Mouse (Mus musculus) urinary bladder, postnatal 4 days (tissue): ENCODE measurements around the gene Ifit3b.
"Not testable (repeated sequence)": the region's sequence is repeated elsewhere in the genome, so short reads cannot be mapped to it uniquely, and the experiment has no call there.

Experiments used
- DNase-seq, 2 experiments: peaks; one replicate each; pipeline ENCODE4 v3.0.0; 2021 to 2022; ENCODE audit warnings: low spot score in 2 of 2

The Ifit3b gene

GRCm38 (mm10) chr19:34607237-34608051 is at the start of gene Ifit3b:
Gene Ifit3b (plus strand): TSS chr19:34607970.
- DNase-seq = not testable (repeated sequence)

DNA sequence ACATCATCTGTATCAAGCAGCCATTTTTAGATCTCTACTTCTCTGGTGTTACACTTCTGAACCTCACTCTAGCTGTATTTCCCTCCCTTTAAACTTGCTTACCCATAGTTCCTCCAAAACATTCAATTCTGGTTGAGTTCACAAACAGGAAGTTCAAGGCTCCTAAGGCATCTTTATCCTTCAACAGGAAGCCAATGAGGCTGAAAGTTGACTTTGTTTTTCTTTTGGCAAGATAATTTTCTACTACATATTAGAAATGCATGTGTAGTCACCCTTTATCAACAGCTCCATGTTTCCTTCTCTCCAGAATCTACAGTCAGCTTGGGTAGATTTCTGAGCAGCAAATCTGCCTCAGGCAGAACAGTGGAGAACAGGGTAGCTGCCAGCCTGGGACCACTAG is 45.2 kb upstream of the Ifit3b start:
- no peak for DNase-seq

DNA sequence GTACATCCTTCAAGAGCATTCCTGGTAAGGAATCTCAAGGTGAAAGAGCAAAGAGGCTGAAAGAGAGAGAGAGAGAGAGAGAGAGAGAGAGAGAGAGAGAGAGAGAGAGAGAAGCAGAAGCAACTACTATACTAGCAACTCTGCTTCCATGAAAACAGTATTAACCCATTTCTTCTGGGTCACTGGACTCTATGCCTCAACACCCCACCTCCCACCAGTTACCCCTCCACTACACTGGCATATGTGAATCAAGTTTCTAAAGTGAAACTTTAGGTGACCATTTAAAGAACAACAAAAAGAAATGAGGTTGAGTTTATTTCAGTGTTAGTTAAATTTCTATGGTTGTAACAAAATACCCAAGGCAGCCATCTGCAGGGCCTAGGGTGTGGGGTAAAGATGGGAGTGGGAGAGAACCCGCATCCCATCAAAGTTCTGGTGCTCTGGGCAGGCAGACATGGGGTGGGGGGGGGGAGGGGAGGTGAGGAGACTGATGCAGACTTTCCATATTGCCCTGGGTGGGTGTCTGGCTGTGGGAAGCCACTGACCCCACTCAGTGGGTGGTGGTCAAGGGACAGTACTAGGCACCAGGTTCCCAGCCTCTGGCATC is 41.5 kb upstream of the Ifit3b start:
- DNase-seq = no peak

DNA sequence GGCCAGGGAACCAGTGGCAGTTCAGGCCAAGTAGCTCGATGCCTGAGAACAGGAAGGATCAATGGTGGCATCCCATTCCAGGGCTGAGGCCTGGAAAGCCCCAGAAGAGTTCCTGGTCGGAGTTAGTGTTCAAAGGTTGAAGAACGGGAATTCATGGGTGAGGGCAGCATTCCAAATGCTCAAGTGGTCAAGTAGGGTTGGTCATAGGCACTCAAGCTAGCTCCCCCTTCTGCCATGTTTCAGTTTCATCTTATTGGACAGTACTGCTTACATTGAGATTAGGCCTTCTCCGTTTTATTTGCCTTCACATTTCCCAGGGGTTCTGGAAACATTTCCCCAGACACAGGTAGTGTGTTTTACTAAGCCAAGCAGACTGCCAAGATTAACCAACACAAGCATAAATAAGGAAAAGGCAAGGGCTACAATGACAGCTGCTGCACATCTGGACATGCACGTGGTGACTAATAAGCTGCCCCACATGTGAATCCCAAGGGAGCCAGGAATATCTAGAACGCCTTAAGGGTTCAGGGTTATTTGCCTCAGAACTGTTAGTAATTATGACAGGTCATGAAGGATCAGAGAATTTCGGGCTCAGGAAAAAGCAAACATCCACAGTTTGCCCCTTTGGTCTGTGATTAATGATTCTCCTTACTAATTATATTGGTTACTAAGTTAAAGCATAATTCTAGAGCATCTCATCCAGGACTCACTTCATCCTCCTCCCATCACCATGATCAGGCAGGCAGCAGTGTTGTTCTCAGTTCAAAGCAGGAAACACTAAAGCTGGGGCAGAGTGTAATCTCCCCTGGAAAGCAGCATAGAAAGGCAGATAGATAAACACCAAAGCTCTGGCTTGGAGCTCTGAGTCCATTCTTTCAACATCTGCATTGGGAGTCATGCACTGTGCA is 38.5 kb upstream of the Ifit3b start:
- no peak for DNase-seq

DNA sequence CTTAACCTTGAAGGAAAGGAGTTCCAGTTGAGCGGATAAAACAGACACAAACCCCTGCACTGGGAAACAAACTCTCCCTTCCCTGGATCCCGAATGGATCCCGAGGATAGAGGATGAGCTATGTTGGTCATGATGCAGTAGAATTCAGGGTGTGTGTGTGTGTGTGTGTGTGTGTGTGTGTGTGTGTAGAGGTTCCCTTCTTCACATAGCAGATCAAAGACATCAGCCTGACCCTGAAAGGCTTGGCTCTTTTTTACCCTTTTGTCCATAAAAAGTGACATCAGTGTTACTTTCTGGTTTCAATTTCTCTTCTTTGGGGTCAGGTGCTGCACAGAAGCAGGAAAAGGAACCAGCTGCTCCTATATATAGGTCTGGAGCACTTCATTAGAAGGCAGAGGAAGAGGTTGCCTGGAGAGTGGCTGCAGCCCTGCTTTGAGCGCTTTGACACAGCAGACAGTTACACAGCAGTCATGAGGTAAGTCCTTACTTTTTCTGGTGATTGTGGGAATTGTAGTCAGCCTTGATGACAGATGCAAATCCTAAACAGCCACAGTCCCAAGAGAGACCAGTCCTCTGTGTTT is 37.8 kb upstream of the Ifit3b start:
- no peak for DNase-seq

GRCm38 (mm10) chr19:34571080-34571479 is 36.7 kb upstream of the Ifit3b start:
- no peak for DNase-seq

DNA sequence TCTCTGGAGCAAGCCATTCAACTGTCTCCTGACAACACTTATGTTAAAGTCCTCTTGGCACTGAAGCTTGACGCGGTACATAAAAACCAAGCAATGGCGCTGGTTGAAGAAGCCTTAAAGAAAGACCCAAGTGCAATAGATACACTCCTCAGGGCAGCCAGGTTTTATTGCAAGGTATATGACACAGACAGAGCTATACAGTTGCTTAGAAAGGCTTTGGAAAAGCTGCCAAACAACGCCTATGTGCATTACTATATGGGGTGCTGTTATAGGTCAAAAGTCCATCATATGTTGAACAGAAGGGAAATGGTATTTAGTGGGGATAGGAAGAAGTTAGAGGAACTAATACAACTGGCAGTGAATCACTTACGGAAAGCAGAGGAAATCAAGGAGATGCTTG is 34.1 kb upstream of the Ifit3b start:
- no peak for DNase-seq

DNA sequence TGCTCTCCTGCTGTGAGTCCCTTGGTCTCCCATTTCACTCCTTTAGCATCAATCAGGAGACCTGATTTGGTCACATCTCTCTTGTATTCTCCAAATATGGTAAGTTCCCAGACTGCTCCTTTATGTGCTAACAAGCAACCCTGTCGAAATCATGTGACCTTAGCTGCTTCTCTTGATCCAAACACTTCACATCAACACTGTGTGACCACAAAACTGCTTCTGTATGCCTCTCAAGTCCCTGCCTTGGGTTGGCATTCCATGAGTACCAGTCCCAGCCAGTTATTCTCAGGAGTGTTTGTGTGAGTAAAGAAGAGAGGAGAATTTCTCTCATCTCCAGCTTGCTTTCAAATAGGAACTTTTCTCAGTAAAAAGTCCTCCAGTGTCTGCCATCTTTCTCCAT is 30.6 kb upstream of the Ifit3b start:
- DNase-seq = no peak

- DNase-seq = not testable (repeated sequence)
These were observed 25.1 kb upstream of the Ifit3b start for GRCm38 (mm10) chr19:34582696-34583095.

DNA sequence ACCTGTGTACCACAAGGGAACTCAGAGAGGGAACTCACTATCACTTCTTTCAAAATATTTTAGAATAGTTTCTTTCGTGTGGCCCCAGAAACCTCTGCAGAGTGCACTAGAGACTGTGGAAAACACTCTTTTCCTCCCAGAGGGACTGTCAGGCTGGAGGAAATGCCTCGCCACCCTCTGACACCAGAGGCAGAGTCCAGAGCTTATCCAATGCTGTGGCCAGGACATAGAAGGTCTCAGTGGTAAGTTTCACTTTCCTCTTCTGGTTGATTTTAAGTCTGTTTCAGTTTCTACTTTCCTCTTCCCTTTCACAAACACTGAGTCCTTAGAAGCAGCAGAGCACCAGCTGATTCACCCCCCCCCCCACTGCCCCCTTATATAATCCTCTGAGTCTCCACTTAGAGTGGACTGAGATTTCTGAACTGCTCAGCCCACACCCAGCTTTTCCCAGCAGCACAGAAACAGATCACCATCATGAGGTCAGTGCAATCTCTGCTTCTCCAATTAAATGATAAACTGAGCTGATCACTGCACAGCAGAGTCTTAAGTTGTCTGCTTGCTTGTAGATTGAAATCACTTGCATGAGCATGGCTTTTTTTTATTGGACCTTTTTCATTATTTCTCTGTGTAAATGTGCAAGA is 24.5 kb upstream of the Ifit3b start, which contains the start of gene Ifit3:
TSS of gene Ifit3 (plus strand) at position 406 of the 641 bp plus-strand sequence.
- not testable (repeated sequence) for DNase-seq

- not testable (repeated sequence) for DNase-seq
These were observed 21.9 kb upstream of the Ifit3b start for GRCm38 (mm10) chr19:34585740-34586458.

- DNase-seq = not testable (repeated sequence)
These were observed 19.7 kb upstream of the Ifit3b start for GRCm38 (mm10) chr19:34587898-34588692.

- no peak for DNase-seq
These were observed 18.8 kb upstream of the Ifit3b start for GRCm38 (mm10) chr19:34588959-34589358.

GRCm38 (mm10) chr19:34593456-34593855 is 14.3 kb upstream of the Ifit3b start:
- DNase-seq = no peak

DNA sequence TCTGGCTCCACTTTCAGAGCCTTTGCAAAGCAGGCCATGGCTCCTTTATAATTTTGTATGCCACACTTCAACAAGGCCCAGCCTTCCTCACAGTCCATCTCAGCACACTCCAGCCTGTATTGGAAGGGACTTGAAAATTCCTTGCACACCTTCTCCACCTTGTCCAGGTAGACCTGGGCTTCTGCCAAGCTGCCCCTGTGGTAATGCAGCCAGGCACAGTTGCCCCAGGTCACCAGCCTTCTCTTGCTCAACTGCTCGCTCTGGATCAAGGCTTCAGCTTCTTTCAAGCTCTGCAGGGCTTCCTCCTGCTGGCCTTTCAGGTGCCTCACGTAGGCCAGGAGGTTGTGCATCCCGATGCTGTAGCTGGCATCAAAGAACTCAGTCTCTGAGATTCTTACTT is 13.2 kb upstream of the Ifit3b start:
- not testable (repeated sequence) for DNase-seq

- DNase-seq = no peak
These were observed 11.0 kb upstream of the Ifit3b start for GRCm38 (mm10) chr19:34596811-34597210.

- no peak for DNase-seq
These were observed 9.4 kb upstream of the Ifit3b start for GRCm38 (mm10) chr19:34598341-34598740.

DNA sequence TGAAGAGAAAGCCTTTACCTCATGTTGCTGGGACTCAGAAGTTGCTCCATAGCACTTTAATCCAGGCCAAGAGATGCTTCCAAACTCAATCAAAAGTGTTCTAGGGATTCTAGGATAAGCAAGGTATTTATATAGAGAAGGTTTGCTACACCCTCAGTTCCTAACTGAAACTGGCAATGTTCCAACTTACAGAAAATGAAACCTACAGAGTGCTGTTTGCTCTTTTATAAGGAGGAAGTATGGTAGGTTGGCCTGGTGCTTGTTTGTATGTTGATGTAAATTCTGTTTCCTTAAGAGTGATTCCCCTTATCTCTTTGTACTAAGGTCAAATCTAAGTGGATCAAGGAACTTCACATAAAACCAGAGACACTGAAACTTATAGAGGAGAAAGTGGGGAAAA is 8.5 kb upstream of the Ifit3b start:
- not testable (repeated sequence) for DNase-seq

DNA sequence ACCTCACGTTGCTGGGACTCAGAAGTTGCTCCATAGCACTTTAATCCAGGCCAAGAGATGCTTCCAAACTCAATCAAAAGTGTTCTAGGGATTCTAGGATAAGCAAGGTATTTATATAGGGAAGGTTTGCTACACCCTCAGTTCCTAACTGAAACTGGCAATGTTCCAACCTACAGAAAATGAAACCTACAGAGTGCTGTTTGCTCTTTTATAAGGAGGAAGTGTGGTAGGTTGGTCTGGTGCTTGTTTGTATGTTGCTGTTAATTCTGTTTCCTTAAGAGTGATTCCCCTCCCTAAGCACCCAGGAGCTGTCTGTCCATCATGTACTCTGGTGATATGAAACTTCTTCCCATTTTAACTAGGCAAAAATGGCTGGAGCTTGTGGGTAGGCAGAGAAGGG is 5.9 kb upstream of the Ifit3b start, which contains the start of gene Ifit1bl1:
TSS of gene Ifit1bl1 (minus strand) at position 69 of the 400 bp plus-strand sequence.
- DNase-seq = not testable (repeated sequence)

- no peak for DNase-seq
These were observed 2.3 kb upstream of the Ifit3b start for GRCm38 (mm10) chr19:34605472-34605871.
